Mouse (Mus musculus): ENCODE measurements around the gene Itga10.
"Not testable (repeated sequence)": the region's sequence is repeated elsewhere in the genome, so short reads cannot be mapped to it uniquely, and the experiment has no call there.

Gene Itga10

GRCm38 (mm10) chr3:96645018-96645649 is at the start of gene Itga10:
Gene Itga10, plus strand, starts transcription at chr3:96645584.
- peak; percentile 59 for DNase-seq (ENCODE audit: low spot score)

GRCm38 (mm10) chr3:96595661-96596060 is 49.7 kb upstream of the Itga10 start:
- no peak for DNase-seq (ENCODE audit: low spot score)

- DNase-seq (ENCODE audit: low spot score): no peak
Observed at GRCm38 (mm10) chr3:96596228-96596707, 49.1 kb upstream of the Itga10 start, which contains the start of gene Ankrd34a. Gene Ankrd34a, plus strand, starts transcription at chr3:96596636.

- no peak for DNase-seq (ENCODE audit: low spot score)
Observed at GRCm38 (mm10) chr3:96596855-96597254, 48.5 kb upstream of the Itga10 start.

- peak; percentile 69 for DNase-seq (ENCODE audit: low spot score)
Observed at GRCm38 (mm10) chr3:96597435-96597891, 47.9 kb upstream of the Itga10 start.

- DNase-seq (ENCODE audit: low spot score): peak; percentile 79
Observed at GRCm38 (mm10) chr3:96598156-96599068, 47.0 kb upstream of the Itga10 start.

- DNase-seq (ENCODE audit: low spot score): no peak
Observed at GRCm38 (mm10) chr3:96599069-96599393, 46.4 kb upstream of the Itga10 start.

GRCm38 (mm10) chr3:96599411-96599810 is 46.0 kb upstream of the Itga10 start:
- no peak for DNase-seq (ENCODE audit: low spot score)

GRCm38 (mm10) chr3:96600639-96601250 is 44.6 kb upstream of the Itga10 start, which contains the start of gene Lix1l:
Gene Lix1l, plus strand, starts transcription at chr3:96601149.
- DNase-seq (ENCODE audit: low spot score): peak; percentile 98

GRCm38 (mm10) chr3:96601251-96601787 is 44.1 kb upstream of the Itga10 start:
- peak; percentile 76 for DNase-seq (ENCODE audit: low spot score)

GRCm38 (mm10) chr3:96601941-96602703 is 43.3 kb upstream of the Itga10 start:
- peak; percentile 26 for DNase-seq (ENCODE audit: low spot score)

GRCm38 (mm10) chr3:96602704-96603084 is 42.7 kb upstream of the Itga10 start:
- DNase-seq (ENCODE audit: low spot score): no peak

- DNase-seq (ENCODE audit: low spot score): no peak
Observed at GRCm38 (mm10) chr3:96603311-96603710, 42.1 kb upstream of the Itga10 start.

GRCm38 (mm10) chr3:96606007-96606406 is 39.4 kb upstream of the Itga10 start:
- DNase-seq (ENCODE audit: low spot score): not testable (repeated sequence)

GRCm38 (mm10) chr3:96606618-96607017 is 38.8 kb upstream of the Itga10 start:
- no peak for DNase-seq (ENCODE audit: low spot score)

- DNase-seq (ENCODE audit: low spot score): no peak
Observed at GRCm38 (mm10) chr3:96617941-96618340, 27.4 kb upstream of the Itga10 start.

- DNase-seq (ENCODE audit: low spot score): no peak
Observed at GRCm38 (mm10) chr3:96623201-96623600, 22.2 kb upstream of the Itga10 start.

- peak; percentile 100 for DNase-seq (ENCODE audit: low spot score)
Observed at GRCm38 (mm10) chr3:96629729-96630600, 15.4 kb upstream of the Itga10 start, which contains the start of gene Rbm8a. Gene Rbm8a, plus strand, starts transcription at chr3:96629933.

- no peak for DNase-seq (ENCODE audit: low spot score)
Observed at GRCm38 (mm10) chr3:96632058-96632457, 13.3 kb upstream of the Itga10 start.

GRCm38 (mm10) chr3:96634015-96634414 is 11.4 kb upstream of the Itga10 start:
- DNase-seq (ENCODE audit: low spot score): no peak

All from embryo, embryonic 10 days (tissue).